Mouse (Mus musculus): ENCODE measurements at regions not wholly inside any gene's neighbourhood (a gene's known extent, or its start where the extent isn't known, plus 50 kb on each side); places are given as distances from the start of the nearest gene placed in this dataset.

- no peak overlapping the region for H3K27ac ChIP-seq (ENCODE audit: control insufficient read depth, low read depth, low read length)
These were observed 59.6 kb upstream of the Lclat1 start for GRCm38 (mm10) chr17:73048164-73048563.

GRCm38 (mm10) chr17:73052956-73053355 is 54.8 kb upstream of the Lclat1 start:
- no peak overlapping the region for H3K27ac ChIP-seq (ENCODE audit: control insufficient read depth, low read depth, low read length)
- H3K9ac ChIP-seq (ENCODE audit: control insufficient read depth, low read depth, low read length, poor library complexity, severe bottlenecking), result no peak overlapping the region
- no peak for TF ChIP-seq USF2 (IDR thresholded peaks at IDR 0.05; ENCODE audit: borderline replicate concordance in 1 of 2, insufficient read depth in 1 of 2, low read depth in 1 of 2, low read length in 2 of 2)
- no peak for TF ChIP-seq SIN3A (IDR thresholded peaks at IDR 0.05; ENCODE audit: low read length)
- TF ChIP-seq NRF1 (IDR thresholded peaks at IDR 0.05; ENCODE audit: insufficient read depth, low read depth, low read length, poor library complexity, severe bottlenecking), result no peak
- no peak for TF ChIP-seq CHD1 (IDR thresholded peaks at IDR 0.05; ENCODE audit: low read depth, low read length)
- TF ChIP-seq KAT2A (conservative IDR thresholded peaks at IDR 0.05; ENCODE audit: low read depth, low read length), result no peak
- no peak for TF ChIP-seq TCF12 (IDR thresholded peaks at IDR 0.05; ENCODE audit: low read depth, low read length)
- no peak for TF ChIP-seq MXI1 (IDR thresholded peaks at IDR 0.05; ENCODE audit: low read depth, low read length)
- no peak for TF ChIP-seq E2F4 (IDR thresholded peaks at IDR 0.05; ENCODE audit: borderline replicate concordance, low read depth, low read length)
- no peaks in the 10 kb centered on the region for H3K36me3 ChIP-seq (ENCODE audit: control insufficient read depth in 1 of 2, insufficient read depth in 2 of 2, low read length in 2 of 2)
- H3K4me3 ChIP-seq (ENCODE audit: control insufficient read depth in 1 of 2, insufficient read depth in 1 of 2, low read depth in 2 of 2, low read length in 2 of 2), result no peak overlapping the region
- H3K9me3 ChIP-seq (replicated peaks; ENCODE audit: insufficient read depth, low read length), result no peaks in the 10 kb centered on the region
- 0 out of 4 replicates have a peak, but pooled peaks cover 0 to 2% of the 10 kb centered on the region in 2 experiments for H3K27me3 ChIP-seq (ENCODE audit: control insufficient read depth in 1 of 2, insufficient read depth in 2 of 2, low read length in 2 of 2)
- H3K4me1 ChIP-seq (ENCODE audit: control insufficient read depth in 1 of 2, insufficient read depth in 2 of 2, low read length in 2 of 2), result no peaks in the 10 kb centered on the region
- DNase-seq (ENCODE audit: low read depth, low spot score), result no peak
- H3K79me2 ChIP-seq (ENCODE audit: control insufficient read depth, insufficient read depth, low read length, poor library complexity), result no peaks in the 10 kb centered on the region

More at GRCm38 (mm10) chr17:73048164-73048563, 59.6 kb upstream of the Lclat1 start:
- 0 out of 4 replicates have a peak, but pooled peaks cover 0 to 2% of the 10 kb centered on the region in 2 experiments for H3K27me3 ChIP-seq (ENCODE audit: control insufficient read depth in 1 of 2, insufficient read depth in 2 of 2, low read length in 2 of 2)
- no peaks in the 10 kb centered on the region for H3K4me1 ChIP-seq (ENCODE audit: control insufficient read depth in 1 of 2, insufficient read depth in 2 of 2, low read length in 2 of 2)
- no peak overlapping the region for H3K9ac ChIP-seq (ENCODE audit: control insufficient read depth, low read depth, low read length, poor library complexity, severe bottlenecking)
- H3K9me3 ChIP-seq (replicated peaks; ENCODE audit: insufficient read depth, low read length), result no peaks in the 10 kb centered on the region
- no peak overlapping the region for H3K4me3 ChIP-seq (ENCODE audit: control insufficient read depth in 1 of 2, insufficient read depth in 1 of 2, low read depth in 2 of 2, low read length in 2 of 2)
- TF ChIP-seq MAX (IDR thresholded peaks at IDR 0.05; ENCODE audit: low read length), result no peak
- no peak for TF ChIP-seq MEF2A (IDR thresholded peaks at IDR 0.05; ENCODE audit: extremely low read depth, insufficient replicate concordance, low read depth, low read length, poor library complexity, severe bottlenecking)
- TF ChIP-seq MYB (IDR thresholded peaks at IDR 0.05; ENCODE audit: low read depth, low read length), result no peak
- no peak for TF ChIP-seq ELF1 (IDR thresholded peaks at IDR 0.05; ENCODE audit: low read depth, low read length)
- no peak for TF ChIP-seq GABPA (IDR thresholded peaks at IDR 0.05; ENCODE audit: low read depth, low read length)
- no peak for TF ChIP-seq CHD1 (IDR thresholded peaks at IDR 0.05; ENCODE audit: low read depth, low read length)
- TF ChIP-seq BHLHE40 (IDR thresholded peaks at IDR 0.05; ENCODE audit: borderline replicate concordance, low read depth, low read length), result no peak
- TF ChIP-seq USF2 (IDR thresholded peaks at IDR 0.05; ENCODE audit: borderline replicate concordance in 1 of 2, insufficient read depth in 1 of 2, low read depth in 1 of 2, low read length in 2 of 2), result no peak
- DNase-seq (ENCODE audit: low read depth, low spot score), result no peak
- no peaks in the 10 kb centered on the region for H3K79me2 ChIP-seq (ENCODE audit: control insufficient read depth, insufficient read depth, low read length, poor library complexity)
- no peaks in the 10 kb centered on the region for H3K36me3 ChIP-seq (ENCODE audit: control insufficient read depth in 1 of 2, insufficient read depth in 2 of 2, low read length in 2 of 2)

All from MEL (cell line).